Mouse (Mus musculus): ENCODE results near the gene Cul9. TPM values are rescaled to one million over a fixed set of nuclear protein-coding genes. Genes with fewer than 3 reads are reported as not detected.
"Not testable (repeated sequence)": the region's sequence is repeated elsewhere in the genome, so short reads cannot be mapped to it uniquely, and the experiment has no call there.

Gene Cul9
- total RNA-seq (2021) = 10 to 100 TPM; 13.6 to 14.4 TPM
- long read RNA-seq, experiment 1, partial matches to known transcripts = 11 of 14 reads
- long read RNA-seq, experiment 1, other reads (novel, unspliced or antisense) = 3 of 14 reads
- long read RNA-seq, experiment 2, partial matches to known transcripts = 10 of 13 reads
- long read RNA-seq, experiment 2, other reads (novel, unspliced or antisense) = 3 of 13 reads

DNA sequence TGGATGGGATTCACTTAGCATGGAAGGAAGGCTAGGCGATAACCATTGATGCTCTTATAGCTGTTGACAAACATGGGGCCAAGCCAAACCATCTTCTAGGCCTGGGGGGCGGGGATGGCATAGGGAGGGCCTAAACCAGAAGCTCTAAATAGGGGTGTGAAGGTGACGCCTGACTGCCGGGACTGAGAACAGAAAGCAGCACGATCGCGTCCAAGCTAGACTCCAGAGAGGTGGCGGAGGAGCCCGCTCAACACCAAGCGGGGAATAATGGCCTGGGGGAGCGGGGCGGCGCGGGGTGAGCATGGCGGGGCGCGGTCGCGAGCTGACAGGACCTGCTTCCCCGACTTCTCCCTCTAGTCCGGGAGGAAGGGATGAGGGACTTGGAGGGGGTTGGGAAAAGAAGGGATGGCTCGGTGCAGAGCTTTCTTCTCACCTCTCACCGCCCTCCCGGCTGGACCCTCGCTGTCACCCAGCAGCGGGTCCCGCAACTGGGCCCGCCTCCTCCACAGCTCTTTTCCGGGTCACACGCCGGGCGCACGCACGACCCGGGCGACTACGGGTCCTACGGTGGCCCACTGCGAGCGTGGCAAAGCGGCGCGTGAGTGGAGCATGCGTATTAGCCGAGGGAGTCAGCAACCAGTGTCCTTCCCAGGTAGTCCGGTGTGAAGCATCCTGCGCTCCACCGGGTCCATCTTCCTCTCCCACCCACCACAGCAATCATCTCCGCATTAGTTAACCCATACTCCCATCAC, at the start of gene Cul9:
Cul9 (minus strand) TSS at position 576 of the 752 bp plus-strand sequence.
- DNase-seq (ENCODE audit: low spot score) = peak; percentile 78

DNA sequence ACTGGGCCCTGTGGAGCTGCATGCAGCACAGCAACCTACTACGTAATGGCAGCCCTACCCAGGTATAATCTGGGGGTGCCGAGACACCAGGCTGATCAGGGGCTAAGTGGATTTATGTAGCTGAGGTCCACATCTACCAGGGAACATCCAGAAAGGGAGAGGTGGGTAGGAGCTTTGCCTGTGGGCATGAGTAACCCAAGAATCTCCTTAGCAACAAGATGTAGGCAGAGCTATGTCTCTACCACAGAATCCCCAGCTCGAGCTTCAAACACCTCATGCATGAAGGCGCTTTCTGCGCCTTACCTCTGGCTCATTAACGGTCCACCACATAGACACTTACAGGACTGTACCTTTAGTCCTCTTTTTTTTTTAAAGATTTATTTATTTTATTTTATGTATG, 49.1 kb upstream of the Cul9 start:
- DNase-seq (ENCODE audit: low spot score) = no peak

DNA sequence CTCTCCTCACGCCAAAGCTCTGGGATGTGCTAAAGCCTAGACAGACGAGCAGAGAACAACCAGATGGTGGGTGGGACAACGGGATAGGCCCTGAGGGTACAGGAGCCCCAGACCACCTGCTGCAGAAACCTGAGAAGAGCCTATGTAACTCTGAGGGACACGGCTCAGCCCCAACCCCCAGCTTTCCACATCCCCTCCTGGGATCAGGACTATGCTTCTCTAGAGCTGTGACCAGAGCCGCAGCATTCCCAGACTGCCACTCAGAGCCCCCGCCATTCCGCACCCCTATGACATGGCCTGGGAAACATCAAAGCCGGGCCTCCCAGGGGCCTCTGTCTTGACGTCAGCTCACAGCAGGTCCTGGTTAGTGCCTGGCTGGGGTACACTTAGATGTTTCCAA, 48.4 kb upstream of the Cul9 start:
- no peak for DNase-seq (ENCODE audit: low spot score)

DNA sequence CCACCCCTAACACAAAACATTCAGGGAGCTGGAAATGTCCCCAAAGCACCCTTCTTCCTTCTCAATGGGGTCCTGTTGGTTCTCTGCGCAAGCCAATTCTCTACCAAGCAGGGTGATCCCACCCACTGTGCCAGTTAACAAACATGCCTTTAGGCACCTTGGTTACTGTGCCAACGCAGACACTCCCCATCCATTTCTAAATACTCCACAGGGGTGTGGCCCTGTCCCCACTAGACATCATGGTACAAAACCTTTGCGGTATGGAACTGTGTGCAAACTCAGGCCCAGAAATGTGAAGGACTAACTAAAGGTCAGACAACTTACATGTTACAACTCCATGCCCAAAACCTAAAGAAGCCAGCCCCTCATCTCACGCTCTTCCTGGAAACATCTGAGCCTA, 46.9 kb upstream of the Cul9 start:
- no peak for DNase-seq (ENCODE audit: low spot score)

- no peak for DNase-seq (ENCODE audit: low spot score)
Observed at GRCm38 (mm10) chr17:46591406-46591805, 45.2 kb upstream of the Cul9 start.

- no peak for DNase-seq (ENCODE audit: low spot score)
Observed at GRCm38 (mm10) chr17:46590439-46590838, 44.3 kb upstream of the Cul9 start.

- DNase-seq (ENCODE audit: low spot score) = no peak
Observed at GRCm38 (mm10) chr17:46589635-46590314, 43.6 kb upstream of the Cul9 start.

GRCm38 (mm10) chr17:46588913-46589312, 42.7 kb upstream of the Cul9 start:
- no peak for DNase-seq (ENCODE audit: low spot score)

DNA sequence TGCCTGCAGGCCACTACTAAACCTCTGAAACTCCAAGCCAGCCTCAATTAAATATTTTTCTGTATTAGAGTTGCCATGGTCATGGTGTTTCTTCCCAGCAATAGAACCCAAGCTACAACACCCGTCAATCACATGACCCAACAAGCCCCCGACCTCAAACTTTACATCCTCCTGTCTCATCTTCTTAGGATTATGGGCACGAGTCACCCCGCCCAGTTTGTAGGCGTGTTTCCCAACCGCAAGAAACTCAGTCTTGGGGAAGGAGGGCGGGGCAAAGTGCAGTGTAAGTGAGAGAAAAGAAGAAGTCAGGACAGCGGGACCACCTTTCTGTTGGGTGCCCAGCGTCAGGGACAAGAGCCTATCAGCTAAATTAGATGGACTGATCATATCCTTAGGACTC, 42.0 kb upstream of the Cul9 start:
- no peak for DNase-seq (ENCODE audit: low spot score)

- DNase-seq (ENCODE audit: low spot score) = no peak
Observed at GRCm38 (mm10) chr17:46586327-46586726, 40.1 kb upstream of the Cul9 start.

DNA sequence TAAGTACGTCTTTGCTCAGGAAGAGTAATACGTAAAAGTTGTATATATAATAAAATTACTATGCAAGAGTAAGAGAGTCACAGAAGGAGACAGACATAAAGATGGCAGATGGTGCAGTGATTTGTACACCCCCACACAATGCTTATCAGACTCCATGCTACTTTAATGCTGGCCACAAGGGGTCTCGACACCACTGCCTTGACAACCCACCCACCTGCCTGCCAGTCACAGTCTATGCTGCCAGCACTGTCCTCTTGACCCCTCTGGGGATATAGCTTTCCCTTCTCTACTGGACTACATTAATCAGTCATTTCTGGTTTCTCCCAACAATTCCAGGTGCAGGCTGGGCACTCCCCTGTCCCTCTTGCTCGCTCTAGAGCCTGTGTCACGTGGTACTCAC, 32.5 kb upstream of the Cul9 start:
- no peak for DNase-seq (ENCODE audit: low spot score)

GRCm38 (mm10) chr17:46576070-46576469, 29.9 kb upstream of the Cul9 start:
- DNase-seq (ENCODE audit: low spot score) = no peak

- DNase-seq (ENCODE audit: low spot score) = no peak
Observed at GRCm38 (mm10) chr17:46574535-46574934, 28.3 kb upstream of the Cul9 start.

DNA sequence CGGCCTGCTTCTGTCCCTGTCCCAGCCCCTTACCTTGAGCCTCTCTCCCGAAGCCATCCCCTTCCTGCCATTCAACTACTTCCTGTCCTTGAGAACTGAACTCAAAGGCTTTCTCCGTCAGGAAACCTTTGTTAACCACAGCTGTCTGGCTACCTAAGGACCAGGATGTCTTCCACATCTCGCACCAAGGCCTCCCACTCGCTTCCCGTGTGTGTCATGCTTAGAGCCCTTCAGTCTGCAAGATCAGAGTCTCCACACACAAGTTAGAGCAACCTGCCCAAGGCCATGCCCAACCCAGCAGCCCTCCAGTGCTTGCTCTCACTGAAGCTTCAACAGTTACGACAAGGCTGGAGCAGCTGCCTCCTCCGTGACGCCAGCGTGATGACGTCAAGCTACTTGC, 24.8 kb upstream of the Cul9 start:
- no peak for DNase-seq (ENCODE audit: low spot score)

DNA sequence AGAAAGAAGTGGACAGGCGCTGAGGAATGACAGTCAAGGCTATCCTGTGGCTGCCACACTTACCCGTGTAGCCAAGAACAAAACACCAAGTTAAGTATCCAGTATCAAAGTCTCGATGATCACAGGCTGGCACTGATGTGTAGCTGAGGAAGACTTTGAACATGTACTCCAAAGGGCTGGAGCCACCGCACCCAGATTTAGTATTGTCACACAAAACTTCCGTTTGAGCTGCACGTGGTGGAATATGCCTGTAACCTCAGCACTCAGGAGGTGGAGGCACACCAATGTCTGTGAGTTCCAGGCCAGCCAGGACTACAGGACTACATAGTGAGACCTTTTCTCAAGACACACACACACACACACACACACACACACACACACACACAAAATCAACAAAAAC, 13.0 kb upstream of the Cul9 start:
- DNase-seq (ENCODE audit: low spot score) = no peak

- DNase-seq (ENCODE audit: low spot score) = no peak
Observed at GRCm38 (mm10) chr17:46558151-46558550, 12.0 kb upstream of the Cul9 start.

- not testable (repeated sequence) for DNase-seq (ENCODE audit: low spot score)
Observed at GRCm38 (mm10) chr17:46557321-46557720, 11.1 kb upstream of the Cul9 start.

- DNase-seq (ENCODE audit: low spot score) = no peak
Observed at GRCm38 (mm10) chr17:46556584-46556945, 10.4 kb upstream of the Cul9 start.

GRCm38 (mm10) chr17:46555673-46556583, 9.7 kb upstream of the Cul9 start, which contains the start of gene Srf:
Gene Srf, minus strand, starts transcription at chr17:46556175.
- DNase-seq (ENCODE audit: low spot score) = peak; percentile 97

GRCm38 (mm10) chr17:46554977-46555672, 8.9 kb upstream of the Cul9 start:
- no peak for DNase-seq (ENCODE audit: low spot score)

DNA sequence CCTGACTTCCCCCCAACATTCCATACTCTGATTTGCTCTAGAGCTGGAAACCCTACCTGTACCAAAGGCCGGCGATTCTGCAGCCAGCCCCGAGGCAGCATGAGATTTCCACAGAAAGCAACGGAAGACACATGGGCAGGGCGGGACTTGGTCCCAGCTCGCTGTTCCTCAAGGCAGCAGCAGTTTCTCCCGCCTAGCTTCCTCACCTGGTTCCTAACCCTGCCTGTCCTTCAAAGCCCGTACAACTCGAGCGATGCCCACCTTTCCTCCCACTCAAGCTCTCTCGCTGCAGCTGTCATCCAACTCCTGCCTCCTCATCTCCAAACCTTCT, 8.4 kb upstream of the Cul9 start:
- no peak for DNase-seq (ENCODE audit: low spot score)

All from gastrocnemius, adult 18-20 months (tissue).